Mouse (Mus musculus): ENCODE data around the gene Kmt5c. TPM values are rescaled to one million over a fixed set of nuclear protein-coding genes. Genes with fewer than 3 reads are reported as not detected.

Gene Kmt5c
- polyA plus RNA-seq, 1 experiment from 2014 or later, result 31.9 TPM

DNA sequence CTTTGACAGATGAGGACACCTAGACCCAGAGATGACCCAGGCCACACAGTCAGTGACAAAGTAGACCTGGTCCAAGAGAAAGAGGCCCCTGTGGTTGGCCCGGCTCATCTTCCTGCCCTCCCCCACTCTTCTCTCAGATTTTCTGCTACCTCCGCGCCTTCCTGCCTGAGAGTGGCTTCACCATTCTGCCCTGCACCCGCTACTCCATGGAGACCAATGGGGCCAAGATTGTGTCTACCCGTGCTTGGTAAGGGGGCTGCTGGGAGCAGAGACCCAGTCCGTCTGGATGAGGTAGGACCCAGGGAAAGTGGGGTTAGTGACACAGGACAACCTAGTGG lies 2.5 kb downstream of the Kmt5c start:
- Histone ChIP-seq H3K4me3 (ENCODE audit: low read depth, low read length) (no peak overlapping the region), H3K27ac (ENCODE audit: low read length) (0 out of 2 replicates have a peak overlapping the region, but pooled peaks have one; percentile 5), H3K4me2 (replicated peaks; ENCODE audit: low read depth, low read length) (no peak overlapping the region), H3K9ac (replicated peaks; ENCODE audit: low read depth) (no peak overlapping the region), H3K4me1 (ENCODE audit: insufficient read depth, low read depth, low read length) (peaks cover 9% of the 10 kb centered on the region; the same call in 1 of the 2 replicates), H3K27me3 (replicated peaks; ENCODE audit: insufficient read depth, low read length) (no peaks in the 10 kb centered on the region), H3K9me3 (ENCODE audit: low read length) (no peaks in the 10 kb centered on the region), H3K36me3 (ENCODE audit: insufficient read depth, low read length) (no peaks in the 10 kb centered on the region; the same call in 1 of the 2 replicates)
- no peak for DNase-seq (ENCODE audit: low spot score)
- ATAC-seq, result no peak
- TF ChIP-seq CTCF (IDR thresholded peaks at IDR 0.05), result no peak
- TF ChIP-seq EP300 (IDR thresholded peaks at IDR 0.05), result no peak
- WGBS, result 80% methylated on average over 6 of the region's 6 CpGs

DNA sequence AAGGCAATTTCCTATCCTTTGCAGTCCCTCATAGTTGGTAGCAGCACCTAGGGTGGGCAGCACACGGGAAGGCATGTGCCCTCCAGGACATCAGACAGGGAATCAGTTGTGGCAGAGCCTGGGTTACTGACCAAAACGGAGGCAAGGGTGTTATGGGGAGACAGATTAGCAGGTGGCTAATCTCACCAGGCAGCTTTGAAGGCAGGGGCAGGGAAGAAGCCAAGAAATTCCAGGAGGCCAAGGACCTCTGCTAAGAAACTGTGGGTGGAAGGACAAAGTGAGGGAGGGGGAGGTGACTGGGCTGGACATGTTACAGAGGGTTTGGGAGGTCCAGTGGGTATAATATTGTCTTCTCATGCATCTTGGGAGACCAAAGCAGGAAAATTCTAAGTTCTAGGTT lies 3.4 kb downstream of the Kmt5c start:
- Histone ChIP-seq H3K9me3 (ENCODE audit: low read length) (no peaks in the 10 kb centered on the region), H3K4me1 (ENCODE audit: insufficient read depth, low read depth, low read length) (peaks cover 9% of the 10 kb centered on the region; the same call in 1 of the 2 replicates), H3K27ac (ENCODE audit: low read length) (no peak overlapping the region; the same call in 1 of the 2 replicates), H3K9ac (replicated peaks; ENCODE audit: low read depth) (no peak overlapping the region), H3K27me3 (replicated peaks; ENCODE audit: insufficient read depth, low read length) (no peaks in the 10 kb centered on the region), H3K36me3 (ENCODE audit: insufficient read depth, low read length) (no peaks in the 10 kb centered on the region; the same call in 1 of the 2 replicates), H3K4me2 (replicated peaks; ENCODE audit: low read depth, low read length) (no peak overlapping the region), H3K4me3 (ENCODE audit: low read depth, low read length) (no peak overlapping the region)
- WGBS, result 53% methylated on average over 2 of the region's 2 CpGs
- DNase-seq (ENCODE audit: low spot score) (peak; percentile 83), ATAC-seq (no peak)
- TF ChIP-seq CTCF (IDR thresholded peaks at IDR 0.05), result no peak
- 0 out of 2 replicates have a peak, but pooled peaks have one; percentile 20 for TF ChIP-seq EP300 (IDR thresholded peaks at IDR 0.05)

DNA sequence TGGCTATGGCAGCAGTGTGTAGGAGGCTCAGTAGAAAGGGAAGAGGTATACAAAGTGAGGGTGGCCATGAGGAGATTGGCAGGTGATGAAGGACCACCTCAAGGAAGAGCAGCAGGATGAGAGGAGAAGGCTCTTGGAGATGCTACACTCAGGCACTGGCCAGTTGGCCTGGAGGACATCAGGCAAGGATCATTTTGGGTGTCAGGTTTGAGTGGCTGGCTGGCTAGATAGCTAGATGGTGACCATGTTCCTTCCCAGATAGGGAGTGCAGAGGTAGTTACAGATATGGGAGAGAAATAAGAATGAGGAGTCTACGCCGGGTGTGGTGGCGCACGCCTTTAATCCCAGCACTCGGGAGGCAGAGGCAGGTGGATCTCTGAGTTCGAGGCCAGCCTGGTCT lies 5.0 kb downstream of the Kmt5c start:
- Histone ChIP-seq H3K9ac (replicated peaks; ENCODE audit: low read depth) (no peak overlapping the region), H3K9me3 (ENCODE audit: low read length) (no peaks in the 10 kb centered on the region), H3K36me3 (ENCODE audit: insufficient read depth, low read length) (no peaks in the 10 kb centered on the region; the same call in 1 of the 2 replicates), H3K4me2 (replicated peaks; ENCODE audit: low read depth, low read length) (no peak overlapping the region), H3K27me3 (replicated peaks; ENCODE audit: insufficient read depth, low read length) (no peaks in the 10 kb centered on the region), H3K27ac (ENCODE audit: low read length) (no peak overlapping the region), H3K4me1 (ENCODE audit: insufficient read depth, low read depth, low read length) (peaks cover 5% of the 10 kb centered on the region; the same call in 1 of the 2 replicates), H3K4me3 (ENCODE audit: low read depth, low read length) (no peak overlapping the region)
- no peak for ATAC-seq
- no peak for DNase-seq (ENCODE audit: low spot score)
- 98% methylated on average over 5 of the region's 6 CpGs for WGBS
- no peak for TF ChIP-seq CTCF (IDR thresholded peaks at IDR 0.05)
- TF ChIP-seq EP300 (IDR thresholded peaks at IDR 0.05), result no peak

DNA sequence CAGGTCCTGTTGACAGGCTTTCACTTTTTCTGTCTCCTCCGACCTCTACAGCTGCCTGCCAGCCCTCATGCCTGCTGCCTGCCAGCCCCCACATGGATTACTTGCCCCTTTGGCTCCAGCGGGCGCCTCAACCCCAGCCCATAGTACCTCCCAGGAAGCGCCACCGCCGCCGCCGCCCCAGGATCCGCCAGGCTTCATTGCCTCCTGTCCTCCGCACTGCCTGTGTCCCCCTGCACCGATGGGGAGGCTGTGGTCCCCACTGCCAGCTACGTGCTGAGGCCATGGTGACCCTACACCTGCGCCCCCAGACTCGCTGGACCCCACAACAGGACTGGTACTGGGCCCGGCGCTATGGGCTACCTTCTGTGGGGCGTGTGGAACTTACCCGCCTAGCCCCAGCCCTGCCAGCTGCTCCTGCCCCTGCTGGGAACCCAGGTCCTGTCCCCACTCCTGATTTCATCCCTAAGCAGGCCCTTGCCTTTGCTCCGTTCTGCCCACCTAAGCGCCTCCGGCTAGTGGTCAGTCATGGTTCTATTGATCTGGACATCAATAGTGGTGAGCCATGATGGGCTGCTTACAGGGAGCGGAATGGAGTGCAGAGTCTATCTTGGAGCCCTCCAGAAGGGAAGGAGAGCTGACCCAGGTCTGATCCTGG lies 6.5 kb downstream of the Kmt5c start:
- Histone ChIP-seq H3K4me3 (ENCODE audit: low read depth, low read length) (no peak overlapping the region), H3K9me3 (ENCODE audit: low read length) (no peaks in the 10 kb centered on the region), H3K9ac (replicated peaks; ENCODE audit: low read depth) (no peak overlapping the region), H3K4me1 (ENCODE audit: insufficient read depth, low read depth, low read length) (no peaks in the 10 kb centered on the region), H3K27me3 (replicated peaks; ENCODE audit: insufficient read depth, low read length) (no peaks in the 10 kb centered on the region), H3K27ac (ENCODE audit: low read length) (no peak overlapping the region), H3K36me3 (ENCODE audit: insufficient read depth, low read length) (no peaks in the 10 kb centered on the region; the same call in 1 of the 2 replicates), H3K4me2 (replicated peaks; ENCODE audit: low read depth, low read length) (no peak overlapping the region)
- no peak for ATAC-seq
- TF ChIP-seq EP300 (IDR thresholded peaks at IDR 0.05) (no peak), CTCF (IDR thresholded peaks at IDR 0.05) (no peak)
- no peak for DNase-seq (ENCODE audit: low spot score)
- WGBS, result 89% methylated on average over 22 of the region's 22 CpGs

DNA sequence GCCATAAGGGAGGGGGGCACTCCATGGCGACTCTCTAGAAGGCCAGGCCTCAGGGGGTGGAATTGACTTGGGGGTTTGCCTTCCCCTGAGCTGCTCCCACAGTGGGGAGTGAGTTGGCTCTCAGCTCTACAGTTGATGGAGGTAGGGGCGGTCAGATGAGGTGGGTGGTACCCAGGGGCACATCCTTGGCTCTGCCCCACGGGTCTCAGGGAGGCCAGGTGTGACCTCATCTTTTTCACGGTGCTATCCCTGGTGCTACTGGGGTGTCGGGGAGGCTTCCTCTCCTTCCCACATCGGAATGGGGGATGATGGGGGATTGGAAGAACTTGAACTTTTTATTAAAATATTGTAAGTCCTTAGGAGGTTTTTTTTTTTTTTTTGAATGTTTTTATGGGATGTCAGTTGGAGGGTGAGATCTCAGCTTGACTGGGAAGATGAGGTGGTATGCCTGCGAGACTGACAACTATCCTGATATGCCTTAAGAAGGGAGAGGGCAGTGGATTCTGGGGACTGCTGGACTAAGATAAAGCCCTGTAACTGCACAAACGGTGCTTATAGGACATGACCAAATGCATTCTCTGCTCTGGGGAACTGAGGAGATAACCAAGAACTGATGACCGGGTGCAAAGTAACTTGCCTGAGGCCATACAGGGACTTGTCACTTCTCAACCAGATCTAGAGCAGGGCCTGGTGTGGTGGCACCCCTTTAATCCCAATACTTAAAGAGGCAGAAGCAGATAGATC lies 7.4 kb downstream of the Kmt5c start:
- H3K4me3 ChIP-seq (ENCODE audit: low read depth, low read length), result no peak overlapping the region
- no peaks in the 10 kb centered on the region for H3K9me3 ChIP-seq (ENCODE audit: low read length)
- TF ChIP-seq CTCF (IDR thresholded peaks at IDR 0.05) (no peak), EP300 (IDR thresholded peaks at IDR 0.05) (no peak)
- no peak overlapping the region for H3K9ac ChIP-seq (replicated peaks; ENCODE audit: low read depth)
- no peak overlapping the region for H3K27ac ChIP-seq (ENCODE audit: low read length)
- DNase-seq (ENCODE audit: low spot score) (no peak), ATAC-seq (no peak)
- 67% methylated on average over 9 of the region's 9 CpGs for WGBS
- no peaks in the 10 kb centered on the region for H3K27me3 ChIP-seq (replicated peaks; ENCODE audit: insufficient read depth, low read length)
- H3K36me3 ChIP-seq (ENCODE audit: insufficient read depth, low read length), result no peaks in the 10 kb centered on the region; the same call in 1 of the 2 replicates
- H3K4me1 ChIP-seq (ENCODE audit: insufficient read depth, low read depth, low read length), result peaks cover 6% of the 10 kb centered on the region; the same call in 1 of the 2 replicates
- no peak overlapping the region for H3K4me2 ChIP-seq (replicated peaks; ENCODE audit: low read depth, low read length)

DNA sequence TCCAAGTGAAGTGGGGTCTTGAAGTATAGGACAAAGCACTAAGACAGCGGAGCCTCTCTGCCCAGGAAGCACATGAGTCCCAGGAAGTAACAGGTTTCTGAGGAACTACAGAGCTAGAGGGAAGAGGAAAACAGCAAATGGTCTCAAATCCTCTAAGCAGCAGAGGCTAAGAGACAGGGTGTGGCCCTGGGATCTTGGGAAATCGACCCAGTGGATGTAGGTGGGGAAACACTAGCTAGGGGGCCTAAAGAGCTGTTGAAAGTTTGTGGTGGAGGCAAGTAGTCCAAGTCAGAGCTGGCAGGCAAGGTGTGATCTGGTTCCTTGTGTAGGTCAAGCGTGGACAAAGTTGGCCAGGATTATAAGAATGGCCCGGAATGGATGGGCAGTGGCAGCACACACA lies 8.4 kb downstream of the Kmt5c start:
- DNase-seq (ENCODE audit: low spot score) (peak; percentile 46), ATAC-seq (no peak)
- H3K4me1 ChIP-seq (ENCODE audit: insufficient read depth, low read depth, low read length), result peaks cover 12% of the 10 kb centered on the region; the same call in 1 of the 2 replicates
- H3K4me3 ChIP-seq (ENCODE audit: low read depth, low read length), result no peak overlapping the region
- TF ChIP-seq EP300 (IDR thresholded peaks at IDR 0.05) (no peak), CTCF (IDR thresholded peaks at IDR 0.05) (no peak)
- no peak overlapping the region for H3K27ac ChIP-seq (ENCODE audit: low read length)
- H3K4me2 ChIP-seq (replicated peaks; ENCODE audit: low read depth, low read length), result no peak overlapping the region
- no peaks in the 10 kb centered on the region for H3K9me3 ChIP-seq (ENCODE audit: low read length)
- no peaks in the 10 kb centered on the region for H3K27me3 ChIP-seq (replicated peaks; ENCODE audit: insufficient read depth, low read length)
- WGBS, result 70% methylated on average over 4 of the region's 4 CpGs
- no peaks in the 10 kb centered on the region; the same call in 1 of the 2 replicates for H3K36me3 ChIP-seq (ENCODE audit: insufficient read depth, low read length)
- H3K9ac ChIP-seq (replicated peaks; ENCODE audit: low read depth), result no peak overlapping the region
